Mouse (Mus musculus) midbrain, embryonic 15.5 days (tissue): ENCODE data around the gene Espn. TPM values are rescaled to one million over a fixed set of nuclear protein-coding genes. Genes with fewer than 3 reads are reported as not detected.

ENCODE experiments used
- ATAC-seq: fragments of 200-750 bp; cut with Nextera tagmentation; replicated peaks from 2 replicates; pipeline ENCODE4 v1.8.0; 2017; ENCODE audit warnings: moderate TSS enrichment
- H3K27ac ChIP-seq: fragments of 300-500 bp; sonication (generic); 2 replicates; pipeline ENCODE4 v1.5.1; 2015; ENCODE audit warnings: mild to moderate bottlenecking, inconsistent platforms
- H3K27me3 ChIP-seq: fragments of 300-500 bp; sonication (generic); replicated peaks from 2 replicates; pipeline ENCODE4 v1.6.1; 2015; ENCODE audit warnings: inconsistent platforms
- H3K36me3 ChIP-seq: fragments of 300-500 bp; sonication (generic); replicated peaks from 2 replicates; pipeline ENCODE4 v1.6.1; 2015; ENCODE audit warnings: inconsistent platforms
- H3K4me1 ChIP-seq: fragments of 300-500 bp; sonication (generic); 2 replicates; pipeline ENCODE4 v1.6.1; 2015; ENCODE audit warnings: inconsistent platforms
- H3K4me2 ChIP-seq: fragments of 300-500 bp; sonication (generic); 2 replicates; pipeline ENCODE4 v1.6.1; 2015; ENCODE audit warnings: inconsistent platforms, mild to moderate bottlenecking, moderate library complexity
- H3K4me3 ChIP-seq: fragments of 300-500 bp; sonication (generic); 2 replicates; pipeline ENCODE4 v1.5.1; 2015; ENCODE audit warnings: mild to moderate bottlenecking, inconsistent platforms
- H3K9ac ChIP-seq: fragments of 300-500 bp; sonication (generic); 2 replicates; pipeline ENCODE4 v1.6.1; 2015; ENCODE audit warnings: mild to moderate bottlenecking, inconsistent platforms
- H3K9me3 ChIP-seq: fragments of 300-500 bp; sonication (generic); 2 replicates; pipeline ENCODE4 v1.6.1; 2016; ENCODE audit warnings: inconsistent platforms
- WGBS: fragments of 180-500 bp; shearing (Covaris S2); methylation state at CpG from one replicate; pipeline ENCODE4 v1.1.7; 2015; ENCODE audit warnings: mixed read lengths; 5-methylcytosine and 5-hydroxymethylcytosine counted together
- polyA plus RNA-seq: library from polyadenylated mRNA; unstranded; fragments of >200 nt; fragmentation: Nextera tagmentation; extraction: Ambion mirVana; gene quantifications from 2 replicates; pipeline ENCODE4 v1.2.1, GENCODE M21; 2015

Gene Espn
- polyA plus RNA-seq, 1 experiment from 2014 or later = 0.13 TPM

- Histone ChIP-seq H3K4me3 (peak overlapping the region; percentile 40), H3K4me2 (peak overlapping the region; percentile 65), H3K4me1 (peaks cover 7% of the 10 kb centered on the region; the same call in 1 of the 2 replicates), H3K9me3 (no peaks in the 10 kb centered on the region), H3K36me3 (no peaks in the 10 kb centered on the region), H3K9ac (peak overlapping the region; percentile 22; the same call in 1 of the 2 replicates), H3K27me3 (peaks cover 36% of the 10 kb centered on the region), H3K27ac (no peak overlapping the region)
- 2% methylated on average over 50 of the region's 51 CpGs for WGBS
- peak; percentile 77 for ATAC-seq
Measured at GRCm38 (mm10) chr4:152138497-152139260, 13.5 kb downstream of the Espn start.

- Histone ChIP-seq H3K9ac (no peak overlapping the region), H3K9me3 (no peaks in the 10 kb centered on the region), H3K27me3 (peaks cover 53% of the 10 kb centered on the region), H3K4me3 (no peak overlapping the region), H3K27ac (no peak overlapping the region), H3K36me3 (no peaks in the 10 kb centered on the region), H3K4me2 (no peak overlapping the region), H3K4me1 (peaks cover 7% of the 10 kb centered on the region; the same call in 1 of the 2 replicates)
- 90% methylated on average over 2 of the region's 2 CpGs for WGBS
- ATAC-seq = no peak
Measured at GRCm38 (mm10) chr4:152136876-152137250, 15.3 kb downstream of the Espn start.

- H3K27ac ChIP-seq = no peak overlapping the region
- no peak overlapping the region for H3K4me2 ChIP-seq
- WGBS = 37% methylated on average over 6 of the region's 6 CpGs
- H3K4me1 ChIP-seq = peaks cover 13% of the 10 kb centered on the region
- H3K9me3 ChIP-seq = no peaks in the 10 kb centered on the region
- H3K36me3 ChIP-seq = no peaks in the 10 kb centered on the region
- H3K4me3 ChIP-seq = no peak overlapping the region
- ATAC-seq = no peak
- peaks cover 54% of the 10 kb centered on the region for H3K27me3 ChIP-seq
- H3K9ac ChIP-seq = no peak overlapping the region
Measured at GRCm38 (mm10) chr4:152136112-152136875, 15.9 kb downstream of the Espn start.

- no peak for ATAC-seq
- H3K4me2 ChIP-seq = no peak overlapping the region
- 86% methylated on average over 12 of the region's 12 CpGs for WGBS
- peaks cover 61% of the 10 kb centered on the region for H3K27me3 ChIP-seq
- no peak overlapping the region for H3K27ac ChIP-seq
- peaks cover 22% of the 10 kb centered on the region for H3K4me1 ChIP-seq
- H3K9me3 ChIP-seq = no peaks in the 10 kb centered on the region
- H3K36me3 ChIP-seq = no peaks in the 10 kb centered on the region
- H3K9ac ChIP-seq = no peak overlapping the region
- H3K4me3 ChIP-seq = no peak overlapping the region
Measured at GRCm38 (mm10) chr4:152135363-152135762, 16.8 kb downstream of the Espn start.

- Histone ChIP-seq H3K9me3 (no peaks in the 10 kb centered on the region), H3K4me3 (no peak overlapping the region), H3K27ac (no peak overlapping the region), H3K9ac (no peak overlapping the region), H3K4me2 (no peak overlapping the region), H3K27me3 (peaks cover 64% of the 10 kb centered on the region), H3K4me1 (peaks cover 24% of the 10 kb centered on the region), H3K36me3 (no peaks in the 10 kb centered on the region)
- no peak for ATAC-seq
Measured at GRCm38 (mm10) chr4:152134507-152134906, 17.7 kb downstream of the Espn start.

- H3K27me3 ChIP-seq = peaks cover 67% of the 10 kb centered on the region
- no peaks in the 10 kb centered on the region for H3K9me3 ChIP-seq
- H3K4me2 ChIP-seq = no peak overlapping the region
- H3K27ac ChIP-seq = no peak overlapping the region
- no peaks in the 10 kb centered on the region for H3K36me3 ChIP-seq
- H3K9ac ChIP-seq = no peak overlapping the region
- H3K4me3 ChIP-seq = no peak overlapping the region
- WGBS = 48% methylated on average over 5 of the region's 5 CpGs
- ATAC-seq = no peak
- H3K4me1 ChIP-seq = peaks cover 17% of the 10 kb centered on the region
Measured at GRCm38 (mm10) chr4:152133213-152133612, 19.0 kb downstream of the Espn start.

GRCm38 (mm10) chr4:152132772-152133169, 19.4 kb downstream of the Espn start:
- Histone ChIP-seq H3K4me1 (peaks cover 17% of the 10 kb centered on the region), H3K27ac (no peak overlapping the region), H3K4me3 (no peak overlapping the region), H3K4me2 (no peak overlapping the region), H3K9me3 (no peaks in the 10 kb centered on the region), H3K9ac (no peak overlapping the region), H3K36me3 (no peaks in the 10 kb centered on the region), H3K27me3 (peaks cover 70% of the 10 kb centered on the region)
- 30% methylated on average over 10 of the region's 10 CpGs for WGBS
- no peak for ATAC-seq

- H3K9me3 ChIP-seq = no peaks in the 10 kb centered on the region
- H3K4me2 ChIP-seq = peak overlapping the region; percentile 56; the same call in 1 of the 2 replicates
- no peak for ATAC-seq
- H3K36me3 ChIP-seq = no peaks in the 10 kb centered on the region
- H3K9ac ChIP-seq = no peak overlapping the region
- H3K27me3 ChIP-seq = peaks cover 76% of the 10 kb centered on the region
- WGBS = 6% methylated on average over 50 of the region's 50 CpGs
- H3K4me1 ChIP-seq = peaks cover 17% of the 10 kb centered on the region
- H3K4me3 ChIP-seq = 0 out of 2 replicates have a peak overlapping the region, but pooled peaks have one; percentile 30
- no peak overlapping the region for H3K27ac ChIP-seq
Measured at GRCm38 (mm10) chr4:152131809-152132771, 20.1 kb downstream of the Espn start.

- no peaks in the 10 kb centered on the region for H3K9me3 ChIP-seq
- ATAC-seq = peak; percentile 77
- H3K27me3 ChIP-seq = peaks cover 84% of the 10 kb centered on the region
- H3K27ac ChIP-seq = no peak overlapping the region
- H3K4me3 ChIP-seq = peak overlapping the region; percentile 30
- peaks cover 25% of the 10 kb centered on the region for H3K4me1 ChIP-seq
- H3K4me2 ChIP-seq = peak overlapping the region; percentile 56
- H3K9ac ChIP-seq = peak overlapping the region; percentile 16; the same call in 1 of the 2 replicates
- no peaks in the 10 kb centered on the region for H3K36me3 ChIP-seq
- under 1% methylated on average over 58 of the region's 85 CpGs for WGBS
Measured at GRCm38 (mm10) chr4:152130771-152131653, 21.2 kb downstream of the Espn start.

GRCm38 (mm10) chr4:152129395-152129930, 22.7 kb downstream of the Espn start:
- no peak overlapping the region for H3K4me2 ChIP-seq
- H3K36me3 ChIP-seq = no peaks in the 10 kb centered on the region
- no peak overlapping the region for H3K27ac ChIP-seq
- H3K4me1 ChIP-seq = peaks cover 35% of the 10 kb centered on the region
- peaks cover 98% of the 10 kb centered on the region for H3K27me3 ChIP-seq
- ATAC-seq = no peak
- H3K4me3 ChIP-seq = no peak overlapping the region
- no peaks in the 10 kb centered on the region for H3K9me3 ChIP-seq
- H3K9ac ChIP-seq = no peak overlapping the region
- 28% methylated on average over 13 of the region's 13 CpGs for WGBS

GRCm38 (mm10) chr4:152128784-152129183, 23.4 kb downstream of the Espn start:
- H3K27me3 ChIP-seq = peaks cover 98% of the 10 kb centered on the region
- 54% methylated on average over 5 of the region's 5 CpGs for WGBS
- H3K4me3 ChIP-seq = no peak overlapping the region
- no peak overlapping the region for H3K27ac ChIP-seq
- H3K9me3 ChIP-seq = no peaks in the 10 kb centered on the region
- no peaks in the 10 kb centered on the region for H3K36me3 ChIP-seq
- H3K4me1 ChIP-seq = peaks cover 35% of the 10 kb centered on the region
- no peak for ATAC-seq
- no peak overlapping the region for H3K9ac ChIP-seq
- no peak overlapping the region for H3K4me2 ChIP-seq
